Mouse (Mus musculus): ENCODE results near the gene Etv4. TPM values are rescaled to one million over a fixed set of nuclear protein-coding genes. Genes with fewer than 3 reads are reported as not detected.
A peak's percentile ranks its signal among the peaks of the same experiment; 100 is the strongest.

Gene Etv4
- polyA plus RNA-seq (2015; fragmentation: Nextera tagmentation; extraction: Ambion mirVana) = 0.13 and 0.15 TPM in 2 replicates

DNA sequence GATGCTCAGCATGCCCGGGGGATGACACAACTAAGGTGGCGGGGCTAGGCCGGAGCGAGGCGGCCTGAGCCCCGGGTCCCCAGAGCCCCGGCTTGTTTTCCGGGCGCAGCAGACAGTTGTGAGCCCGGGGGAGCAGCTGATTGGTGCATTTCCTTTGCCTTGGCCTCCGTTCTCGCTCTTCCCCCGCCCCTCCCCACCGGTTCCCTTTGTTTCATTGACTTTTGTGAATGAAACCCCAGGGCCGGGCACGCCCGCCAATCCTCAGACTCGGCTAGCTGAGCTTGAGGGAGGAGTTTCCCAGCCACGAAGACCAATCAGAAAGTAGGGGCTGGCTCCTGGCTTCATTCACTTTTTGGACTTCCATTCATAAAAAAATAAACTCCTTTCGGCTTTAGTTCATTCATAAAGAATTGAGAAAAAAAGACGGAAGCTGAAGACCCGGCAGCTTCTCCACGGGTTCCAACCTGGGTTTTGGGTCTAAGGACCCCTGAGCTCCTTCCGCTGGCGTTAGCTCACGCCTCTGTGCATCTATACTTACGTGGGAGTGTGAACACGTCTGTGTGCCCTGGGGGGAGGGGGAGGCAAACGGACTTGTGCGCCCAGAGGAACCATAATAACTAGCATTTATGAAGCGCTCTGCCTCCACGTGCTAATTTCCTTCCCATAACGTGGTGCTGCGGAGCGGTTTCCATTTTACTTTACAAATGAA is at the start of gene Etv4:
Gene Etv4, minus strand, starts transcription at position 229 of the 709 bp plus-strand sequence.
- H3K4me3 ChIP-seq (replicated peaks) = peak within 1 kb of the TSS; percentile 51
- ATAC-seq (ENCODE audit: insufficient read depth) = peak; percentile 70
- H3K27ac ChIP-seq (replicated peaks) = no peak within 1 kb of the TSS
- H3K36me3 ChIP-seq (replicated peaks) = no peaks in the 10 kb centered on the region
- H3K9me3 ChIP-seq (replicated peaks) = no peaks in the 10 kb centered on the region
- H3K4me2 ChIP-seq = peak within 1 kb of the TSS; percentile 72
- WGBS (ENCODE audit: insufficient replicate concordance) = under 1% methylated on average over 35 of the region's 35 CpGs
- no peak within 1 kb of the TSS for H3K9ac ChIP-seq
- peaks cover 16% of the 10 kb centered on the region for H3K4me1 ChIP-seq (replicated peaks)
- H3K27me3 ChIP-seq = peaks cover 95% of the 10 kb centered on the region

DNA sequence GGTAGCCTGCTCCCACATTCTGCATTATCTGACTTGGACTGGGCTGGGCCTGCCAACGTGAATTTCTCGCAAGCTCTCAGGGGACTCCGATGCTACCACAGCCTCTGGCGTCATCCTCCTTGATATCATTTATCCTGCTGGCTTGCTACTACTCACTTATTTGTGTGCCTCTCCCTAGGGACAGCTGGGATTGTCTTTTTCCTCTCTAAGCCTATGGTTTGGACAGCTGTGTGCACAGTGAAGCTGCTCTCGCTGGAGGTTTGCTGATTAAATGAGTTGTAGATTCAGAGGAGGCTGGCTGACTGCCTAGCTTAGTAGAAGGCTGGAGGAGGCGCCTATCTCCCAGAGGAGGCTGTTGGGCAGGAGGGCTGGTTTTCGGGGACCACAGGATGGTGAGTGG is 46.8 kb upstream of the Etv4 start:
- no peak overlapping the region for H3K4me2 ChIP-seq
- no peaks in the 10 kb centered on the region for H3K36me3 ChIP-seq (replicated peaks)
- no peak overlapping the region for H3K4me3 ChIP-seq (replicated peaks)
- ATAC-seq (ENCODE audit: insufficient read depth) = no peak
- no peaks in the 10 kb centered on the region for H3K4me1 ChIP-seq (replicated peaks)
- no peaks in the 10 kb centered on the region for H3K9me3 ChIP-seq (replicated peaks)
- 55% methylated on average over 7 of the region's 7 CpGs for WGBS (ENCODE audit: insufficient replicate concordance)
- no peak overlapping the region for H3K27ac ChIP-seq (replicated peaks)
- H3K9ac ChIP-seq = no peak overlapping the region
- no peaks in the 10 kb centered on the region for H3K27me3 ChIP-seq

DNA sequence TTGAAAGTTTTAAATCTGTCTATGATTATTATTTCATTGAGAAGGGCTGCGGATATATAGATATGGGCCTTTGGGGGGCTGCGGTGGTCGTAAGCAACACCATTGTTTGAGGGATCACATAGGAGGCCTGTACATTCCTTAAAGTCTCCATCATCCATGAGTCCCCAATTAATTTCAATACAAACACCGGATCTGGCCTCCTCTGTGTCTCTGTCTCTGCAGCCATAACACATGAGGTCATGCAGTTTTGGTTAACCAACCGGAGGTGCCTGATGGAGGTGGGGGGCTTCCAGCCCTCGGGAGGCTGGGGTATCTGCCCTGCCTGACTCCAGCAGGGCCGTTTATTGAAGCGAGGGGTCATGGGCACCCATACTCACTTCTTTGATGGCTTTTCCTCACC is 45.4 kb upstream of the Etv4 start:
- WGBS (ENCODE audit: insufficient replicate concordance) = 50% methylated on average over 8 of the region's 8 CpGs
- H3K4me1 ChIP-seq (replicated peaks) = no peaks in the 10 kb centered on the region
- ATAC-seq (ENCODE audit: insufficient read depth) = no peak
- H3K4me3 ChIP-seq (replicated peaks) = no peak overlapping the region
- H3K9ac ChIP-seq = no peak overlapping the region
- no peaks in the 10 kb centered on the region for H3K36me3 ChIP-seq (replicated peaks)
- H3K27ac ChIP-seq (replicated peaks) = no peak overlapping the region
- H3K9me3 ChIP-seq (replicated peaks) = no peaks in the 10 kb centered on the region
- no peaks in the 10 kb centered on the region for H3K27me3 ChIP-seq
- no peak overlapping the region for H3K4me2 ChIP-seq

DNA sequence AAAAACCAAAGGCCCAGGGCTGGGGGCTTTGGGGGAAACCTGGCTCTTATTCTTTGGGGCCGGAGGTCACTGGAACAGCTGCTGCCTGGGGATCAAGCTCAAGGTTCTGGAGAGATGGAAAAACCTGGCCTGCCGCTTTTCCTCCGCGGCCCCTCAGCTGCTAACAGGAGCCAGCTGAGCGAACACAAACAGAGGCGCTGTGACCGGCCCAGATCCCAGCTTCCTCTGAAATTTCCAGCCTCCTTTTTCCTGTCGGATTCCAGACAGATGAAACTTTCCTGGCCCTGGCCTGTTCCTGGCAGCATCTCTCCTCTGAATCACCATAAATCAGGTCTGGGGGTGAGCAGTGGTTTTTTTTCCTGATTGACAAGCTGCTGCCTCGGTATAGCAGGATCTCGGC is 44.9 kb upstream of the Etv4 start:
- Histone ChIP-seq H3K27me3 (no peaks in the 10 kb centered on the region), H3K27ac (replicated peaks) (no peak overlapping the region), H3K4me1 (replicated peaks) (no peaks in the 10 kb centered on the region), H3K4me2 (no peak overlapping the region), H3K4me3 (replicated peaks) (no peak overlapping the region), H3K9me3 (replicated peaks) (no peaks in the 10 kb centered on the region), H3K36me3 (replicated peaks) (no peaks in the 10 kb centered on the region), H3K9ac (no peak overlapping the region)
- ATAC-seq (ENCODE audit: insufficient read depth) = no peak
- WGBS (ENCODE audit: insufficient replicate concordance) = 43% methylated on average over 10 of the region's 10 CpGs

DNA sequence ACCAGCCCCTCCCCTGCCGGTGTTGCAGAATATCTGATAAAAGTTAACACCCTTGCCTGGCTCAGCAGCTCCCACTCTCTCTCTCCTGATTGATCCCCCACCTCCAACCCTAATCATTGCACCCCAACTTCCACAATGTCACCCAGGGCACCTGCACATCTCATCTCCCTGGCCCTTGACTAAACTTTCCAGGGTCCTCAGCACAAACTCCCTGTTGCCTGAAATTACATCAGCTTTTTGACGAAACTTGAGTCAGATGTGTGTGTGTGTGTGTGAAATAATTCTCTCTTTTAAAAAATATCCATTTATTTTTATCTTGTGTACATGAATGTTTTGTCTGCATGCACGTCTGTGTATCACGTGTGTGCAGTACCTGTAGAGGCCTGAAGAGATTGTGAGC is 43.5 kb upstream of the Etv4 start:
- 57% methylated on average over 4 of the region's 4 CpGs for WGBS (ENCODE audit: insufficient replicate concordance)
- Histone ChIP-seq H3K36me3 (replicated peaks) (no peaks in the 10 kb centered on the region), H3K4me3 (replicated peaks) (no peak overlapping the region), H3K9ac (no peak overlapping the region), H3K27ac (replicated peaks) (no peak overlapping the region), H3K9me3 (replicated peaks) (no peaks in the 10 kb centered on the region), H3K27me3 (no peaks in the 10 kb centered on the region), H3K4me1 (replicated peaks) (no peaks in the 10 kb centered on the region), H3K4me2 (no peak overlapping the region)
- ATAC-seq (ENCODE audit: insufficient read depth) = no peak

DNA sequence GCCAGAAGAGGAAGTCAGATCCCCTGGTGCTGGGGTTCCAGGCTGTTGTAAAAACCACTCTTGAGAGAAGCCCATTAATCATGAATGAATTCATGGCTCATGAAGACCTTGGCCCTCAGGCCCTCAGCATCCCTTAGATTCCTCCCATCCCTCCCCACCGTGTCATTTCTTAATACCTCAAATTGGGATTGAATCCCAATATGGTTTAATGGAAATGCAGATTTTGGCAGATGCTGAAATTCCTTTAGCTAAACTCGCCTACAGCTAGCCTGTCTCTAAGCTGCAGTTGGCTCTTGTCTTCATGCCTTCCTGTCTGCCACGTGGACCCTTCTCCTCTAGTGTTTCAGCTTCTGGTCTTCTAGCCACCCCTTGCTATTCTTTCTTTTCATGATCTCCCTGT is 38.0 kb upstream of the Etv4 start:
- no peak overlapping the region for H3K9ac ChIP-seq
- no peaks in the 10 kb centered on the region for H3K27me3 ChIP-seq
- no peak overlapping the region for H3K4me2 ChIP-seq
- ATAC-seq (ENCODE audit: insufficient read depth) = no peak
- WGBS (ENCODE audit: insufficient replicate concordance) = 38% methylated on average over 3 of the region's 3 CpGs
- no peaks in the 10 kb centered on the region for H3K9me3 ChIP-seq (replicated peaks)
- no peaks in the 10 kb centered on the region for H3K36me3 ChIP-seq (replicated peaks)
- H3K27ac ChIP-seq (replicated peaks) = no peak overlapping the region
- no peaks in the 10 kb centered on the region for H3K4me1 ChIP-seq (replicated peaks)
- no peak overlapping the region for H3K4me3 ChIP-seq (replicated peaks)

DNA sequence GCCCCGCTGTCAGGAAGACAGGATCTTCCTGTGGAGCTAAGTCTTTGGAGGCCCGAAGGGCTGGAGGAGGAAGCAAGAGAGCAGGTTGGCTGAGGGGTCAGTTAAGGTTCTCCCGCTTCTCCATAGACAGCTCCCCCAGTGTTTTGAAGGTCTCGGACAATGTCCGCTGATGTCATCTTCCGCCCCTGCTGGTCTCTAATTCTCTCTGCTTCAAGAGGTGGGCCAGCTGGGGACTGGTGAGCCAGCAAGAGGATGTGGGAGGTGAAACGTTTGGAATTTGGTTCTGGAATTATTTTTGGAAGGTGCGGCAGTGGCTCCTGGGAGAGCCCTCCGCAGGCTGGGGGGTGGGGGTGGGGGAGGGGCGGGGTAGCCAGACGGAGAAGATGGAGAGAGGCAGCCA is 35.7 kb upstream of the Etv4 start:
- no peaks in the 10 kb centered on the region for H3K4me1 ChIP-seq (replicated peaks)
- H3K9me3 ChIP-seq (replicated peaks) = no peaks in the 10 kb centered on the region
- H3K4me3 ChIP-seq (replicated peaks) = no peak overlapping the region
- H3K9ac ChIP-seq = no peak overlapping the region
- no peaks in the 10 kb centered on the region for H3K36me3 ChIP-seq (replicated peaks)
- no peak overlapping the region for H3K27ac ChIP-seq (replicated peaks)
- no peak overlapping the region for H3K4me2 ChIP-seq
- 30% methylated on average over 11 of the region's 11 CpGs for WGBS (ENCODE audit: insufficient replicate concordance)
- no peak for ATAC-seq (ENCODE audit: insufficient read depth)
- H3K27me3 ChIP-seq = peaks cover 4% of the 10 kb centered on the region

DNA sequence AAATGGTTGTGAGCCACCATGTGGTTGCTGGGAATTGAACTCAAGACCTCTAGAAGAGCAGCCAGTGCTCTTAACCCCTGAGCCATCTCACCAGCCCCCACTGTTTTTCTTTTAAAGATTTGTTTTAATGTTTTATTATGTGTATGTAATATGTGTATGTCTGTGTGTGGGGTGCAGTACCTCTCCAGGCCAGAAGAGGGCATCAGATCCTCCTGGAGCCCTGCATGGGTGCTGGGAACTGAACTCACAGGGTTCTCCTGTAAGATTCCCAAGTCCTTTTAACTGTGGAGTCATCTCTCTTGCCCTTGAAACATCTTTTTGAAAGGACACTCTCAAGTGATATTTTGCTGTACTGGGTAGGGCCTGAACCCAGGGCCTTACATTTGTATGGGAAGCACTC is 34.7 kb upstream of the Etv4 start:
- ATAC-seq (ENCODE audit: insufficient read depth) = no peak
- Histone ChIP-seq H3K27me3 (peaks cover 15% of the 10 kb centered on the region), H3K4me1 (replicated peaks) (no peaks in the 10 kb centered on the region), H3K9me3 (replicated peaks) (no peaks in the 10 kb centered on the region), H3K4me3 (replicated peaks) (no peak overlapping the region), H3K9ac (no peak overlapping the region), H3K27ac (replicated peaks) (no peak overlapping the region), H3K36me3 (replicated peaks) (no peaks in the 10 kb centered on the region), H3K4me2 (no peak overlapping the region)

DNA sequence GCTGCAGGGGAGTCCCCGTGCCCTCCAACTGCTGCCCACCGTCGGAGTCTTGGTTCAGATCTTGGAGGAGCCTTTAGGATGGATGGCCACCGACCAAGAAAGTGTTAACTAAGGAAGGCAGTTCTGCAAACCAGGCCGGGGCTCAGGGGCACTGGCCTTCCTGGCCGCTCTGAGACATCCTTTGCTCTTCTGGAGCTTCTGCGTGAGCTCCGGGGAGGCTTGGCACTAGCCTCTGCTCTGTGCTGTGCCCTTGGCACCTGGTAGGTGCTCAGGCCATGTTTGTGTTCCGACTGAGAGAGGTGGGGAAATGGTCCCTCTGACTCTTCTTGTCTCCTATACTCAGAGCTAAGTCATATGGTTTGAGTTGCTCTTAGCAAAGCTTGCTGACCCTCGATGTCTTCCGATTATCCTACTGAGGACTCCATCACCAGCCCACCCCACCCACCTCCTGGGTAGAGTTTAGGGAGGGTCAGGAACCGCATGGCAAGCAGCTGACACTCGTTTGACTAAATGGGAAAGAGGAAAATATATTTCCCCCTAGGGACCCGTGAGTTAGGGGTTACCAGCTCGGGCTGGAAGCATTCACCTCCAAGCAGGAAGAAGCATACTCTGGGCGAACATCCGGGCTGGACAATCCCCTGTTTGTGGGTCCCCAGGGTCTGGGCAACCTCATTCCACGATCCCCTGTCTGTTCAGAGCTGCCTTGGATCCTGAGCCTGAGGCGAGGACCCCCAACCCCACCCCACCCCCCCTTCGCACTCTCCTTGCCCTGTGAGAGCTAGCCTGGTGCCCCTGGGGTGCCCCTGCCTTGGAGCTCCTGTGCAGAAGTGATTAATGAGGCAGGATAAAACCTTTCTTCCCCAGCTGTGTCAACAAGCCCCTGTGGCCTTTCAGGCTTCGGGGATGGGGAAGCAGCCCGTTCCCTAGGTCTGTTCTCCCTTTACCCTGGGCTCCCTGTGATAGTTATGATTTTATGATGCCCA is 30.2 kb upstream of the Etv4 start:
- Histone ChIP-seq H3K36me3 (replicated peaks) (no peaks in the 10 kb centered on the region), H3K9ac (no peak overlapping the region), H3K4me2 (no peak overlapping the region), H3K27me3 (peaks cover 34% of the 10 kb centered on the region), H3K4me1 (replicated peaks) (no peaks in the 10 kb centered on the region), H3K27ac (replicated peaks) (no peak overlapping the region), H3K4me3 (replicated peaks) (no peak overlapping the region), H3K9me3 (replicated peaks) (no peaks in the 10 kb centered on the region)
- no peak for ATAC-seq (ENCODE audit: insufficient read depth)
- WGBS (ENCODE audit: insufficient replicate concordance) = 17% methylated on average over 22 of the region's 22 CpGs

DNA sequence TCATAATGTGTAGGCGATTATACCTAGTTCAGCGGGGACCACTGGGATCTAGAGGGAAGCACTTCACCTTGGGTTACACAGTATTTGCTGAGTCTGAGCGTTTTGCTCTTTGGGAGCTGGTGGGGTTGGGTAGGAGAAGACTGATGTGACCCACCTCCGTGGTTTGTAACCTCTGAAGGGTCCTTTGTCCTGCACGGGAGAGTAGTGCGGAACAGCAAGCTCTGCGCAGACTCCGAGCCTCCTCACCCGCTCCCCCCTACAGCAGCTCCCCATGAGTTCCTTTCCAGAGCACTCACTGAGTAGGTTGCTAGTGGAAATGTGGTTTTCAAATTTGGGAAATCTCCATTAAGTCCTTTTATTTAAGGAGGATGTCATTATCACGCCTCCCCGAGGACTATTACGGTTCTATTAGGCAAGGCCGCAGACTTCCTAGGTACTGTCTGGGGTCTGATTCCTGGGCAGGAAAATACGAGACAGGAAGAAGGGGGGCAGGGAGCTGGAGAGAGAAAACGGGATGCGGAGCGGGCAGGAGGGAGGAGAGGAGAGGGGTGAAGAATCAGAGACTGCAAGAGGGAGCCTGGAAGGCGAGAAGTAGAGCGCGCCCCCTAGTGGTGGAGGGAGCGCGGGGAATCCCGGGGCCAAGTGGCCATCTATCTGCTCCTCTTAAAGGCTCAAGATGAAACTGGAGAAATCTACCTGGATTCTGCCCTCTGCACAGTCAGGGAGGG is 29.4 kb upstream of the Etv4 start:
- no peak for ATAC-seq (ENCODE audit: insufficient read depth)
- Histone ChIP-seq H3K9ac (no peak overlapping the region), H3K4me2 (no peak overlapping the region), H3K4me3 (replicated peaks) (no peak overlapping the region), H3K27ac (replicated peaks) (no peak overlapping the region), H3K36me3 (replicated peaks) (no peaks in the 10 kb centered on the region), H3K27me3 (peaks cover 42% of the 10 kb centered on the region), H3K9me3 (replicated peaks) (no peaks in the 10 kb centered on the region), H3K4me1 (replicated peaks) (no peaks in the 10 kb centered on the region)
- WGBS (ENCODE audit: insufficient replicate concordance) = 21% methylated on average over 23 of the region's 23 CpGs

DNA sequence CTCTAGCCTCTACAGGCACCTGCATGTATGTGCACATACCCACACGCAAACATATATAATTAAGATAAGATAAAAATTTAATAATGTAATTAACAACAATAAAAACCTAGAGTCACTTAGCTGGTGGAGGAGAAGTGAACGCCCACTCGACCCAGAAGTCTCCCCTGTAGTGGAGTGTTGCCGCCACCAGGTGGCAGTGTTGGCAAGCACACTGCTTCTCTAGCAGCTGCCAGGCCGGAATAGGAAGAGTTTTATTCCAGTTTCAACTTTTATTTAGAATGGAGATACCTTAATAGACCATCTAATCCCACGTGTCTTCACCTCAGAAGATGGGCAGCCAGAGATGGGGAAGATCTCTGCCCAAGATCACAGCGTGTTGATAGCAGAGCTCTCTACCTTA is 28.1 kb upstream of the Etv4 start:
- no peak overlapping the region for H3K4me3 ChIP-seq (replicated peaks)
- H3K27ac ChIP-seq (replicated peaks) = no peak overlapping the region
- 4% methylated on average over 7 of the region's 7 CpGs for WGBS (ENCODE audit: insufficient replicate concordance)
- H3K27me3 ChIP-seq = peaks cover 47% of the 10 kb centered on the region
- no peak overlapping the region for H3K4me2 ChIP-seq
- H3K4me1 ChIP-seq (replicated peaks) = no peaks in the 10 kb centered on the region
- H3K9me3 ChIP-seq (replicated peaks) = no peaks in the 10 kb centered on the region
- no peak overlapping the region for H3K9ac ChIP-seq
- no peaks in the 10 kb centered on the region for H3K36me3 ChIP-seq (replicated peaks)
- ATAC-seq (ENCODE audit: insufficient read depth) = no peak
